Mouse (Mus musculus) kidney, adult 8-10 months (tissue): ENCODE results near the gene Gm48551.

Experiments
- DNase-seq, 2 experiments: peaks; one replicate each; pipeline ENCODE4 v3.0.0; 2022

The Gm48551 gene

DNA sequence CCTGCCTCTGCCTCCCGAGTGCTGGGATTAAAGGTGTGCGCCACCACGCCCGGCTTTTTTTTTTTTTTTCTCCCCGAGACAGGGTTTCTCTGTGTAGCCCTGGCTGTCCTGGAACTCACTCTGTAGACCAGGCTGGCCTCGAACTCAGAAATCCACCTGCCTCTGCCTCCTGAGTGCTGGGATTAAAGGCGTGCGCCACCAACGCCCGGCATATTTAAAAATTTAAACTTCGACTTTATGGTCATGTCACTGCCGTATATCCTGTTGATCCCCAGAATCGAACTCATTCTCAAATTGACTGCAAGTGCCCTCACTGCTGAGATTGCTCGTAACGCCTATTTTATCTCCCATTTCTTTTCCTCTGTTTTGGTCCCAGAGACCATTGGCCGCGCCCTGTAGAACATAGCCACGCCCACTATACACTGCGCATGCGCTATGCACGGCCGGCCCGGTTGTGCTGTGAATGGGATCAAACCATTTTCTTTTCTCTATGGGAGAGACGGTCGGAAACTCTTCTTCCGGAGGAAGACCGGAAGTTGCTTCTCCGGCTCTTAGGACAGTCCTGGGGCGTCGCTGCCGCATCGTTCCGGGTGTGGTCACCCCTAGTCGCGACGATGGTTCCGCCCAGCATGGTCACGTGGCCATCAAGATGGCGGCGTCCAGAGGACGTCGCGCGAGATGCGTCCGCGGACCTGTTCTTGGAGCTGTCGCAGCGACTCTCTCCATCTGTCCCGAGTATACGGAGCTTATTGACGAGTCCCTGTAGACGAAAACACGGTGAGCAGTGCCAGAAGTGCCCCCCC, at the start of gene Gm48551, which contains the start of gene Dohh:
Gene Gm48551 (plus strand): TSS at position 665 of the 803 bp plus-strand sequence.
Gene Dohh (plus strand): TSS at position 627 of the 803 bp plus-strand sequence.
- DNase-seq, result peak; percentile 99

DNA sequence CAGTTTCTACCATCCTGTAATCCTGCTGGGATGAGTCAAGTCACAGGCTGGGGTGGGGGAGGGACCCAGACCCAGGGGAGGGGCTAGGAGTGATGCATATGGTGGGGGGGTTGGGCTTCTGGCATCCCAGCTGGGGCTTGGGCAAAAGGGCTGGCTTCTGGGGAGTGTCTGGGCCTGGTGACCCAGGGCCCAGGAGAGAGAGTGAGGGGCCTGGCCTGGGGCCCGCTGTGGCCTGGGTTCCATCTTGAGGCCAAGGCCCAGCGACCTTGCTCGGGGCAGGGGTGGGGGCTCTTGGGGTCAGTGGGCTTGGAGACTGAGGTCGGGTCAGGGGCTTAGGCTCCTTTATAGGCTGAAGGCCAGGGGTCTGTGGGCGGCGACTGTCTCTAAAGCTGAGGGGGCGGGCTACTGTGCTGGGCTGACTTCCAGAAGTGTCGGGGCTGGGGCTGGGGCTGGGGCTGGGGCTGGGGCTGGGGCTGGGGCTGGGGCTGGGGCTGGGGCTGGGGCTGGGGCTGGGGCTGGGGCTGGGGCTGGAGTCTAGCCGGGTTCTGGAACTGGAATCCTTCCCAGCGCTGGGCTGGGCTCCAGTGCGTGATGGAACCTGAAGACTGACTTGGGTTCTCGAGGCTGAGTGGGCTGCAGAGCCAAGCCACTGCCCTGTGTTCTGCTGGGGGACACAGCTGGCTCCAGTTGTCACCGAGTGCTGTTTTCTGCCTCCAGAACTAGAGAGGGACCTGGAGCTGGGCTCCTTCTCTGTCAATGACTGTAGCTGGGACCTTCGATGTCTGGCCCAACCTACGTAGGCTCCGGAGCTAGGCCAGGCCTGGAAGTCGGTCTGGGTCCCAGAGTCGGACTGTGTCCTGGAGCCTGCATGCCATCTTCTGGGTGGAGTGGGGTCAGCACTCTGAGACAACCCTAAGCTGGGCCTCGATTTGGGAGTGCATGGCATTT, 48.6 kb upstream of the Gm48551 start:
- DNase-seq, result no peak

DNA sequence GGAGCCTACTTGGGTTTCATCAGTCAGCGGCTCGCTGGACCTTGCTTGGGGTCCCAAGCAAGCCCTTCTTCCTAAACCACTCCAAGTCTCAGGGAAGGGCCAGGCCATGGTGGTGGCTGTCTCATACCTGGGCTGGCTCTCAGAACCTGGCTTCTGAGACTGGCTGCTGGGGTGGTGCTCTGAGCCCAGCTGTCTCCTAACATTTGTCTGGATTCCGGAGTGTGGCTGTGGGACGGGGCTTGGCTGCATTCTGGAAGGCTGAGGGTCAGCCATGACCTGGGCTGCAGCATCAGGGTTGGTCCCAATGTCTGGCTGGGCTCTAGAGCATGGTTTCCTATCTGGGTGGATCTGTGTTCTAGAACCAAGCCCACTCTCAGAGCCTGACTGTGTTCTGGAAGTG, 47.7 kb upstream of the Gm48551 start:
- DNase-seq, result no peak

DNA sequence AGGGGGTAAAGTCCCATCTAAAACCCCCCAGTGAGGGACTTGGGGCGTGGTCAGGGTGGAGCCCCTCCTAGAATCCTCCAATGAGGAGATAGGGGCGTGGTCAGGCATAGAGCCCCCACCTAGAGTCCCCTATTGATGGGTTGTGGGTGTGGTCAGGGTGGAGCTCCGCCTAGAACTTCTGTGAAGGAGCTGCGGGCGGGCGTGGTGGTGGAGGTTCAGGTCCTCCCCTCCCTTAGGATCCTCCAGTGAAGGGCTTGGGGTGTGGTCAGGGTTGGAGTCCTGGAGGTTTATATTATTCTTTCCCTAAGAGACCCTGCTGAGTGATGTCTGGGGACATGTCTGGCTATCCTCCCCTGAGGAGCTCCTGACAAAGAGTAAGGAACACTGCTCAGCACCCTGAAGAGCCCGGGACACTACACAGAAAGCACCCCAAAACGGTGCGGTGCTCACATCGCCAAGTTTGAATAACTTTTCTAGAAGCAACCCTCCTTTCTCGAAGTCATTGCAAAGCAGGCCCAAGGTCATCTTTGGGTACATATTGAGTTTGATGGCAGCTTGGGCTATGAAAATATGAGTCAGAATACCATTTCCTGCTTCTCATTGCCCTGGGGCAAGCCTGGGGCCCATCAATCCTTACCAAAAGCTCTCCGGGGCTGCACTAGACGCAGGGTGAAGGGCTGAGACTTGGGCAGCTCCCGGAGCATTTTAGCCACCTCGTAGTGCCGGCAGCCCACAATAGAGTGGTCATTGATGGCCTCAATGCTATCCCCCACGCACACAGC, 43.5 kb upstream of the Gm48551 start:
- DNase-seq, result no peak

DNA sequence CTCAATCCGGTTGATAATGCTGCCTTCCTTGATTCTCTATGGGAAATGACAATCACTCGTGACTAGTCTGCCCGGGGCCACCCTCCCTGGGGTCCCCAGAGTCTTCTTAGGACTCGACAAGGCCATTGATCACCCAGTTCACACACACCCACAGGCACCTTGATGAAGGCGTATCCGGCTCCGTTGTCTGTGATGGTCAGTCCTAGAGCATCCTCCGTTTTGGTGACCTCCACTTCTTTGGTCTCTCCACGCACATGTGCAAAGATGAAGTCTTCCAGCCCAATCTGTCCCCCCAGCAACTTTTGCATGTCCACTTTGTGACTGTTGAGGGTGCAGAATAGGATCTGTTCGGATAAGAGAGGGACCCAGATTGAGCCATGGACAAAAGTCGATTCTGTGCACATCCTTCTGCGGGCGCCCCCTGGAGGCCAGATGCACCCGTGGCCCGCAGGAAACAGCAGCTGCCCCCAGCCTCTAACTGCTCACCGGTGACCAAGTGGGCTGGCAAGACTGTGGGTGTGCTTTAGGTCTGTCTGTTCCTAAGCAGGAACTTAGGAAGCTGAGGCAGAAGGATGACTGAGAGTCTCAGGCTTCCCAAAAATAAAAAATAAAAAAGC, 42.8 kb upstream of the Gm48551 start:
- peak in 1 of 2 experiments; percentile 73 for DNase-seq

DNA sequence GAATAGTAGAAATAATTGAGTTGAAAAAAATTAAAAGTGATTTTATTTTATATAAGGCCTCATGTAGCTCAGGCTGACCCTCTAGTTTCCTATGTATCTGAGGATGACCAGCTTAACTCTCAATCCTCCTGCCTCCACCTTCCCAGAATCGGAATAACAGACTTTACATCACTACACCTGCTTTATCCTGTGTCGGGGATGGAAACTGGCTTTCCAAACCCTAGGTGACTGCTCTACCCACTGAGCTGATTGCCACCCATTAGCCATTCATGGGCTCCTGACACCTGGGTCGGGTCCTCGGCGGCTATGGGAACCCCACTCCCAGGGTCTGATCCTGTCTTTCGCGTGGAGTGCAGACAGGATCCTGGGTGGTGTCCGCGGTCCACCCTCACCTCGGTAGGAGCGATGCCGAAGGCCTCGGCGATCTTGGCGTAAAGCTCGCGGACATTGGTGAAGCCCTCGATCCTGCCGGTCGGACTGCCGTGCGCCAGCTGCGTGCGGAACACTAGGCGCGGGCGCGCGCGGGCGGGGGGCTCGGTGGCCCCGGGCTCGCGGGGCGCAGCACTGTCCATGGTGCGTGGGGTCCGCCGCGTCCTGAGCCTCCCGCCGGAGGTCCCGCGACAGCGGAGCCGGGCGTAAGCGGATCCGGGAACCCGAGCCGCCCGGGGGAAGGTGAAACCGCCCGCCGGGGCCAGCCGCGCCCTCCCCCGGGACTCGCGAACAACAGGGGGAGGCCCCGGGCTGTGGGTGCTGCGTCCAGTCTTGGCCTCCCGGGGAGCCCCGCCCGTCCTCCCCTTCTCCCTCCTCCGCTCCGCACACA, 41.4 kb upstream of the Gm48551 start, which contains the start of gene Gipc3:
Gene Gipc3 (minus strand): TSS at position 581 of the 820 bp plus-strand sequence.
- no peak for DNase-seq

DNA sequence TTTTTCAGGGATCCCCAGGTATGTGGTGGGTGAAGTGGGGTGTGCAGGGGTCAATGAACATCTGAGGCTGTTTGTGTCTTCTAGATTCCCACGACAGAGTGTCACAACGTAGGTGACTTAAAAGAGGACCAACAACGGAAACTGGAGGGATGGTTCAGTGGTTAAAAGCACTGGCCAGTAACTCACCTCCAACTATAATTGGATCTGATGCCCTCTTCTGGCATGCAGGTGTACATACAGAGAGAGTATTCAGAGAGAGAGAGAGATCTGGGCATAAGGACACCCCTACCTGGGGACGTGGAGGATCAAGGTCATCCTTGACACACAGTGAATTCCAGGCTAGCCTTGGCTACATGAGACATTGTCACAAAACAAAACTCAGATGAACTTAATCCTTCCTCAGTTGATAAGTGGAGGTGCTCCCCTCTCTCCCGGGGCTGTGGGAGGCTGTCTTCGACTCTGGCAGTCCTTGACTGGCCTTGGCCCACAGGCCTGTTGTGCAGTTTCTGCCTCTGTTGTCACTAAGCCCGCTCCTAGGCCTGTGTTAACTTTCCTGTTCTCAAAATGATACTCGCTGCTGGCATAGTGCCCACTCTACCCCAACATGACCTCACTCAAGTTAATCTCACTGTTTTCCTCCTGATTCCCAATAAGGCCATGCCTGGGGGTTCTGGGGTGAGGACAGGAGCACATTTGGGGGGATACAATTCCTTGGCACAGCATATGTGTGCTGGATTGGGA, 39.7 kb upstream of the Gm48551 start:
- DNase-seq, result no peak

DNA sequence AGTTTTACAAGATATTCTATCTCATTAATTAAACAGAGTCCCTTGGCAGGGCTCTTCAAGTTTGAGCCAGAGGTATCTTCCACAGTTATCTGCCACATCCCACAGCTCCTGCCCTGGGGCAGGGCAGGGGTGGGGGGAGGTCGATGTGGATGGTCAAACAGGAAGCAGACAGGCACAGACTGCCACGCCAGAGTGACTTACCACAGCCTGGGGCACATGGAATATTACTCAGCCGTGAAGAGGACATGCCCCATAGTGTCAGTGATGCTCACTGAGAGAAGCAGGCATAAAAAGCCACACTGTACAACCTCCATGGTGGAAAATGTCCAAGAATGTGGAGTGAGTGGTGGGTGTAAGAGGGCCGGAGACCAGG, 39.1 kb upstream of the Gm48551 start:
- no peak for DNase-seq

DNA sequence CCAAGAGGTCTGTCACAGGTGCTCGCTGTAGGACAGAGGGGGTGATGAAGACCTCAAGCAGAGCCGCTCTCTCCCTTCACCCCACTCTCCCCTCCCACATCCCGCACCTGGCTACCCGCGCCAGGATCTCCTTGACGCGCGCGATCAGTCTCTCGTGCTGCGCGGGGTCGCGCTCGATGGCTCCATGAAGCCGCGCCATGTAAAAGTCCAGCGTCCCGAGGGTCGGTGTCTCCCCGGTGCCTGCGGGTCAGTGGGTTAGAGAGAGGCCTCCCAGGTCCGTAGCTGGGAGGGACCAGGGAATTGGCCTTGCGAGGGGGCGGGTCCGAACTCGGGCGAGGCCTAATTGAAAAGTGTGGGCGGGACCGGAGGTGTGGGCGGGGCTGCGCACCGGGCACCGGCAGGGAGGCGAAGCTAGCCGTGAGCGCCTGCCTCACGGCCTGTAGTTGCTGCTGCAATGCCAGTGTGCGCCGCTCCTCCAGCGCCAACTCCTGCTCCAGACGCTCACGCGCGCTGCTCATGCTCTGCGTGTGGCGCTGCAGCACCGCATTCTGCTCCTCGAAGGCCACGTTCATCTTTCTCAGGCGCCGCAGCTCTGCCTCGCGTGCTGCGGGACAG, 37.7 kb upstream of the Gm48551 start:
- peak; percentile 83 to 84 for DNase-seq

DNA sequence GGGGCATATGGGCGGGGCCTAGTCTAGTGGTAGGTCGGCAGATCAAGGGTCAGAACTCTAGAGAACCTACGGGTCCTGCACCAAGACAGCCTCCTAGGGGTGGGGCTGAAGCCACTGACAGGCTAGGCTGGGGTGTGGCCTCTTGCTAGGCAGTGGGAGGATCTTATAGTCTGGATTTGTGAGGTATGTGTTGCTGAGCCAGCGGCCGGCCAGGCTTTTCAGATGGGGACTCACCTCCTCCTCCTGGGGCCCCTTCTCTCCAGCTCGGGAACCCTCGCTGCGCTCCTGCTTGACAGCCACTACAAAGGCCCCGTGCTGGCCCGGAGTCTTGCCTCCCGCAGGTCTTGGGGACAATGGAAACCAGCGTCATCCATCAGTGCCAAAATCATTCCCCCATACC, 35.1 kb upstream of the Gm48551 start:
- DNase-seq, result peak; percentile 71 to 79

GRCm38 (mm10) chr10:81349961-81350350, 34.3 kb upstream of the Gm48551 start:
- DNase-seq, result no peak

DNA sequence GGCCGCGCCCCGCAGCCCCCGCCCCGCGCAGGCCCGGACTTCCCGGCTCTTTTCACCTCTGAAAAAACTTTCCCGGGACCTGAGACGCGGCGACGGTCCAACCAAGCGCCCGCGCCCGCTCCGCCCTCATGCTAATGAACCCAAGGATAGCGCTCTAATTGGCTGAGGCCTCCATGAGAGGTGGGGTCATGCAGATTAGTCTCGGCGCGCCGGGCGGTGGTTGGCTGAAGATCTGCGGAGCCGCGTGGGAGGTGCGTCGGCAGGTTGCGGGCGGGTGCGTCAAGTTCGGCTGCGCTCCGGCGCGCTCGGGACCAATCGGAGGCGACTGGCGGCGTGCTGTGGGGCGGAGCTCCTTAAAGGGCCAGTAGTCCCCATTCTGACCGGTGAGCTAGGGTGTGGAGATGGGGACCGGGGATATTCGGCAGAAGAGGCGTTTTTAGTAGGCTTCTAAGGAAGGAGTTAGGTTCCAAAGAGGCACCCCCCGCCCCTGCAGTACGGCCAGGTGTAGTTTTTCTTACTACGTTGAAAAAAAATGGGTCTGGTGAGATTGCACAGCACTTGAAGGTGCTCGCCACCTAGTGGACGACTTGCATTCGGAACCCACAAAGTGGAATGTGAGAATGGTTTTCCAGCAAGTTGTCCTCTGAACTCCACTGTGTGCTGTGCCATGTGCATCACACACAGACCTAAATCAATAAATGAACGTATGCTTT, 33.8 kb upstream of the Gm48551 start, which contains the start of gene Hmg20b:
Gene Hmg20b (minus strand): TSS at position 130 of the 713 bp plus-strand sequence.
- peak; percentile 99 for DNase-seq

- no peak for DNase-seq
Measured at GRCm38 (mm10) chr10:81351678-81352291, 32.5 kb upstream of the Gm48551 start.

DNA sequence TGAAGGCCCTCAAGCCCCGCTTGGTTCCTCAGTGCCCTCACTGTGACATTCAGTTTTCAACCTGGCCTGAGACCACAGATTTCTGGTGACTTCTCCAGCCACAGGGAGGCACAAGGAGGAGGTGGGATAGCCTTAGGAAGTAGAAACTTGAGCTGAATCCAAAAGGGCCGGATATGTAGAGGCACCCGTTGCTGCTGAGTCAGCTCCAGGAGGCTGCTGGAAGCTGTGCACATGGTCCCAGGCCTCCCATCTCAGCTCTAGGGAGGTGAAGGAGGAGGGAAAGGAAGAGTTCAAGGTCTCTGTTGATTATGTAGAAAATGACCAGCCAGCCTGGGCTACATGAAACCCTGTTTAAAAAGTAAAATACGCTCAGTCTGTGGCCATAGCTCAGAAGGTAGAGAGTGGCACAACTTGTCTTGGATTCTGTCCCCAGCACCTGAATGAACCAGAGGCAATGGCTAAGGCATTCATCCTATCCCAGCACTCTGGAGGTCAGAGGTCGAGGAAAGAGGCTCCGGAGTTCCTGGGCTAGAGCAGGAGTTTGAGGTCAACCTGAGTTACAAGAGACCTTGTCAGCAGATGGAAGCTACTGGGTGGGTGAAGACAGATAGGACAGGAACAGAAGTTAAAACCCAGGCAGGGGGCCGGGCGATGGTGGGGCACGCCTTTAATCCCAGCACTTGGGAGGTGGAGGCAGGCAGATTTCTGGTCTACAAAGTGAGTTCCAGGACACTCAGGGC, 29.4 kb upstream of the Gm48551 start:
- DNase-seq, result no peak

DNA sequence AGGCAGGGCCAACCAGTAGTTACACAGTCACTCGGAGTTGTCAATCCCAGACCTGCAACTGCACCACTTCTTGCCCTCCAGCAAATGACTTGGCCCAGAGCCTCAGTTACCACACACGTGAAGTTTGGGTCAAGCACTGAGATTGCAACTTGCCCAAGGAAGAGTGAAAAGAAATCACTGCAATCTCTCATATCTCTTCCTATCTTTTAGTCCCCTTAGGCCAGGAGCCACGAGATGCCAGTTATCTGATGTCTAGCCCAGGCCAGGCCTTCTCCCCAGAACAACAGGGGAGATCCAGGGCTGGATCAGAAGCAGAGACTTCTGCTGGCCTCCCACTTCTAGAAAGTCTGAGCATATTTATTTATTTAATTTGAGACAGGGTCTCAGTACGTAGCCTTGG, 28.7 kb upstream of the Gm48551 start:
- no peak for DNase-seq

DNA sequence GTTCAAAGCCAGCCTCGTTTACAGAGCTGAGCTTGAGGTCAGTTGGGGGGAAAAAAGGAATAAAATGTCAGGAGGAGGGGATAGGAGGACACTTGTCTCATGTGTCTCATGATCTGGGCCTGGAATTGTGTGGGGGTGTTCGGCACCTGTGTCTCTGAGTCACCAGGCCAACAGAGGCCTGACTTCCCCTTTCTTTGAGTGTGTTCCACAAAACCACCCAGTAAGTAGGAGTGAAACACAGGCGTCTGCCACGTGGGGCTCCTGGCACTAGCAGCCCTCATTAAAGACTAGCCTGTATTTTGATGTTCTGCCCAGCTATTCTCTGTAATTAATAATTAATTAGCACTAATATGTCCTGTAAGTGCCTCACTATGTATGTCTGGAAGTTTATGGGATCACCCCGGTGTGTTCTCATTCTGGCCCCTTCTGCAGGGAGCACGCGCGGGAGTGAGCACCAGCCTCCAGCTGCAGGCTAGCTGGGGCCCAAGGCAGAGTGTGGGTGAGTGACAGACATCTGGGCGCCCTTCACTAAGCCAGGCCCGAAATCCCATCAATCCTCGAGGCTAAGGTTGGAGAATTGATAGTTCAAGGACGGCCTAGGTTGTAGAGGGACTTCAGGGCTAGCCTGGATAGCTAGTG, 27.8 kb upstream of the Gm48551 start:
- DNase-seq, result peak in 1 of 2 experiments; percentile 57

- peak; percentile 88 to 90 for DNase-seq
Measured at GRCm38 (mm10) chr10:81356991-81357844, 27.0 kb upstream of the Gm48551 start, which contains the start of gene Mfsd12. TSS of gene Mfsd12 (plus strand) at chr10:81357491.
